Mouse (Mus musculus) right cerebral cortex, postnatal 36 days (tissue): ENCODE results near the gene Kcnmb1.

ENCODE experiments used
- DNase-seq, 2 experiments: peaks; one replicate each; pipeline ENCODE4 v3.0.0; 2022; ENCODE audit warnings: low spot score in 2 of 2, mixed read lengths in 1 of 2

Gene Kcnmb1

DNA sequence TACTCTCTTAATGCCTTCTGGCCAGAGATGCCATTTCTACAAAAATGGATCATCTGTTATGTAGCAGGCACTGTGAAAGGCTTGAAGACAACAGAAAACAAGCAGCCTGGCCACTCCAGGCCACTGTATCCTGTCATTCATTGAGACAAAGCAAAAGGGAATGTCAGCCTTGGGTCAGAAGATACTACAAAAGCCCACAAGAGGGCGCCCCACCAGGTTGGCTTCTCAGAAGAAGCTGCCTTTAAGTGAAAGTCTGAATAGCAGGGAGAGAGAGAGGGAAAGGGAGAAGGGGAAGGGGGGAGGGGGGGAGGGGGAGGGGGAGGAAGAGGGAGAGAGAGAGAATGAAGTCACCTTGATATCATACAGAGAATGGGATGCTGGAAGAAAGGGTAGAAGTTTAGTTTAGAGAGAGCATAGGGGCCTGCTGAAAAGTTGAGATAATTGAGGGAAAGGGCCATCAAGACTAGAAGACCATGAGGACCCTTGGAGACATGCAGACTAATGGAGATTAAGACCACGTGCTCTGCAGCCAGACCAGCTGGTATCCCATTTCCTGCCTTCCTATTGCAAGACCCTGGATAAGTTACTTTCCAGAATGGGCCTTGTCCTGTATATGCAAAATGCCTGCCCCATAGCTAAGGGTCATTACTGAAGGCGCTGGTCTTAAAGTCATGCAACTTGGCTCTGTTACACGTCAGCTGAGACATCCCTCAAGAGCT, 18.6 kb upstream of the Kcnmb1 start:
- DNase-seq: no peak

DNA sequence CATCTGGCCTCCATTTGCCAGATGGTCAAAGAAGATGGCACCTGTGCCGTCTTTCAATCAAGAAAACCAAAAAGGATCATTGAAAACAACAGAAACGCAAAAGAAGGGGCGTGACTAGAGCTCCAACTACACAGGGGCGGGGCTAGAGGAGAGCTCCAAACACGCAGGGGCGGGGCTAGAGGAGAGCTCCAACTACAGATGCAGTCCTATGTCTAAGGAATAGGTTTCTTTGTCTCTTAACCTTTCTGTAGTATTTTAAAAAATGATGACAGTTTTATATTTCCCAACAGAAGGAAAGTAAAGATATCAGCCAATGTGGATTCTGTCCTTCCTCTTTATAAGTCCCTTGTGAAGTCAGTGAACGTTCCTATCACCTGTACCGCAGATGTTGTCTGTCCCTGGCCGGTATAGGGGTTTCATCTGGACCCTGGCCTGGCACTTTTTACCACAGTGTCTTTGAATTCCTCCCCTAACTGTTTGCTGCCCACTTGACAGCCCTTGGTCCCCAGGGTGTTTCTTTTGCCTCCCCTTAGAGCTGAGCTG, 18.0 kb upstream of the Kcnmb1 start:
- no peak for DNase-seq

DNA sequence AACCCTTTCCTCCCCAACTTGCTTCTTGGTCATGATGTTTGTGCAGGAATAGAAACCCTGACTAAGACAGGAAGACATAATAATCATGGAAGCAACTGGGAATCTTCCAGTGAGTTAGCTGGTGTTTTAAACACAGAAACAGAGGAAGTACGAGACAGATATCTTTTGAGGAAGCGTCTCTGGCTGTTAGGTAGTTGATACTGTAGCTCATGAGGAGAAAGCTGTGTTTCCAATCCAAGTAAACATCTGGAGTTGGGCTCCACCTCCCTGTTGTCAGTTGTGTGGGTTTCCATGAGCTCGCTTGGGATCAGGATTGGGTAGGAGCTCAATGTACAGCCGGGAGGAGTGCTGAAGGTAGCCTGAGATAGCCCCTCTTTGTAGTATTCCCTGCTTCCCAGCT, 16.3 kb upstream of the Kcnmb1 start:
- DNase-seq: no peak

DNA sequence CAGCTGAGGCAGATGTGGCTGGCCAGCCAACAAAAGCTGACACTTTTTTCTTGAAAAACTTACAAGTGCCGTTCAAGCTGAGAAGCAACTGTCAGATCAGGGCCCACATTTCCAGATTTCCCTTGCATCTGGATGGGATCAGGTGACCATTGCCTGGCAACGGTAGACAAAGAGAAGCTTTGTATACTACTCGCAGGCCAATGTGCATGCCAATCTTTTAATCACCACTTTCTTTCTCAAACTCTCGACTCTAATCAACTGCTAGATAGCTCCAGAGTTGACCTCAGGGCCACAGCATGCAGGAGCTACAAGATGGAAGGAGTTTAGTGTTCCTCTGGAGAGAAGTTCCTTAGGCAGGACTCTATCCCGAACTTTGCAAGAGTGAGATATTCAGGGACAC, 11.7 kb upstream of the Kcnmb1 start:
- no peak for DNase-seq

DNA sequence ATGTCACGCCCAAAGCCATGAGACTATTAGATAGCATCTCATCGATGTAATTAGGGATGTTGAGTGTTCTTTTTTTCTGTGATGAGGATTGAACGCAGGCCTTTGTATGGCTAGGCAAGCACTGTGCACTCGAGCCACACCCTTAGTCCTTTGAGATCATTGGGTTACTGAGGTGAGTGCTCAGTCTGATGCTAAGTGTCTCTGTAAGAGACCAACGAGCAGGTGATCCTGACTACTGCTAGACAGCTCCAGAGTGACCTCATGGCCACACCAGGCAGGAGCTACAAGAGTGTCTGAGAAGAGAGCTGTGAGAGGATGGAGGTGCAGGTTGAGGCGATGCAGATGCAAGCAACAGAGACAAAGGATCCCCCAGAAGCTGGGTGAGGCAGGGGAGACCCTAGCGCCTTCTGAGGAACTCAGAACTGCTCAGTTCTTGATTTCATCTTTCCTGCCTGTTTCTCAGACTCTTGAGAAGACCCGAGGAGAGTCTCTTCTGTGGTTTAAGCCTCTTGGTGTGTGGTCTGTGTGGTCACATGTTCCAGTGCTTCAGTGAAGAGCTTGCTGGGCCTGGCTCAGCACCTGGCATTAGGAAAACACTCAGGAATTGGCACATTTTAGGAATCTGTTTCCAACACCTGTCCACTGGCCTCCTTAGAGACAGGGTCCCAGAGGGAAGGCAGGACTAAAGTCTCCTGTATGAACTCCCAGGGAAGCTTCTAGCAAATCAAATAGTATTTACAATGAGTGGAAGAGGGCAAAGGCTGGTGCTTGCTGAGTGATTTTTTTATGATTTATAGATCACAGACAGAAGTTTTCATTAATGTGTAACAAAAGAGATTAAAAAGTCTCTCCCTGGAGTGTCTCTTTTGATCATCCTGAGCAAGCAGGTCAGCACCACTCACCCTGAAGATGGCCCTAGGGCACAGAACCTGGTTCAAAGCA, 10.9 kb upstream of the Kcnmb1 start:
- no peak for DNase-seq

DNA sequence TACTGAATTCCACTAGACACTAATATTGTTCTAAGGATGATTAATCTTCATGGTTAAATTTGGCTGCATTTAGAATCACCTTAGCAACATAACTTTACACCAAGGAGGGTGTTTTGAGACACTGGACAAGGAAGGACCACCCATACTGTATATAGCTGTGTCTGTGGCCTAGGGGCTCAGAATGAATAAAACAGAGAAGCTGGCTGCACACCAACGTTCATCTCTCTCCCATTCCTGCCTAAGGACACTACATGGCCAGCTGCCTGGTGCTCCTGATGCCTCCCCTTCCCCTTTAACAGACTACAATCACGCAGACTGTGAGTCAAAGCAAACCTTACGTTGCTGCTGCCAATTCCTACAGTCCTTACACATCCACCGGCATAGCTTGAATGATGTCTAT, 6.8 kb upstream of the Kcnmb1 start:
- DNase-seq: no peak

DNA sequence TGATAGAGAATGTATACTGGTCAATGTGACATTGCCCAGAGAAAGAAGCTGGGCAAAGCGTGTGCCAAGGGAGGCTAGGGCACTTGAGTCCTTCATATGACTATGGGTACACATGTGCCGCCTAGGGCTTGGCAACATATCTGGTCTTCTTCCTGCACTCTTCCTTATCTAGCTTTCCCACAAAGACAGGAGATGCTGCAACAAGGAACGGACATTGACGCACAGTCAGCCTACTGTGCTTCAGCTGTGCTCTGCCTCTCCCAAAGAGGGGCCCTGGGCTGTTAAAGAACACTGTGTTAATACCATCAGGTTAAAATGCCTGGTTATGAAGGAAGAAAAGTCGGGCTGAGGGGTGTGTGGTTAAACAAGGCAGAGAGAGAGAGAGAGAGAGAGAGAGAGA, 6.2 kb upstream of the Kcnmb1 start:
- no peak for DNase-seq

DNA sequence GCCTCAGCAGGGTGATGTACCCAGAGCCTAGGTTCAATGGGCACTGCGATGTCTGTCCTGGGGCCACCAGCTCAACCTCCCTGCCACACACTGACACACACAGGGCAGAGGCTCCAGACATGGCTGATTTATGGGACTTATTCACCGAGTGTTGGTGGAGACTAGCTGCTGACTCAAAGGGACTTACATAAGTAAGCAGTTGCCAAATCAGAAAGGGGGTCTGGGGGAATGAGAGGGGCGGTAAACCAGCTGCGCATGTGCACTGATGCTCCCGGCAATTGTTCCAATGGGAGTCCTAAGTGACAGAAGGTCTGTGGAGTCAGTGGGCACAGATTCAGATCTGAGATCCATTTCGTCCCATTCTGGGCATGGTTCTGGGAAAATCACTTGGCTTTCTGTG, 5.2 kb upstream of the Kcnmb1 start:
- DNase-seq: no peak

DNA sequence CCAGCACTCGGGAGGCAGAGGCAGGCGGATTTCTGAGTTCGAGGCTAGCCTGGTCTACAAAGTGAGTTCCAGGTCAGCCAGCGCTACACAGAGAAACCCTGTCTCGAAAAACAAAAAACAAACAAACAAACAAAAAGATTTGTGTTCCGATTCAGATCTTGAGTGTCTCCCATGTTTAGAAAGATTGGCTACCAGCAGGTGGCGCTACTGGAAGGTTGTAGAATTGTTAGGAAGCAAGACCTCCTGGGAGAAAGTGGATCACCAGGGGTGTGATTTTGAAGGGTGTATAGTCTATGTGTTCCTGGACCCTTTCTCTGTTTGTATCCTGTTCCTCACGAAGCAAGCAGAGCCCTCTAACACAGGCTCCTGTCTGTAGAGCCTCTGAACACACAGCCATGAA, 4.1 kb upstream of the Kcnmb1 start:
- DNase-seq: no peak

DNA sequence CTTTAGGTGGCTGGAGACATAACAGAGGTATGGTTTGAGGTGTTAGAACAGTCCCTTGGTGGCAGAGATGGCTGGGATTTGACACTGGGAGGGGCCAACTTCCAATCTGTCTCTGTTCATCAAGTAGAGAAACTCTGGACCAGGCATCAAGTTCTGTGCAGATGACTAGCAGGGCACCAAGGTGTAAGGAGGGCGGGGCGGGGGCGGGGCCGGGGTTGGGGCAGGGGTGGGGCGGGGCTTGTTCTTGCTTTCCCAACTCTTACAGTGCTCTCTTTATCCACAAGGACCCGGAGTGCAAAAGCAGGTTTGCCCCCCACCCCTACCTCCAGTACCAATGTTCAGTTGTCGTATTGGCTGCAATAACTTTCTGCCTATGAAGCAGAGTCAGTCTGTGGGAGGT, 635 bp upstream of the Kcnmb1 start:
- no peak for DNase-seq

DNA sequence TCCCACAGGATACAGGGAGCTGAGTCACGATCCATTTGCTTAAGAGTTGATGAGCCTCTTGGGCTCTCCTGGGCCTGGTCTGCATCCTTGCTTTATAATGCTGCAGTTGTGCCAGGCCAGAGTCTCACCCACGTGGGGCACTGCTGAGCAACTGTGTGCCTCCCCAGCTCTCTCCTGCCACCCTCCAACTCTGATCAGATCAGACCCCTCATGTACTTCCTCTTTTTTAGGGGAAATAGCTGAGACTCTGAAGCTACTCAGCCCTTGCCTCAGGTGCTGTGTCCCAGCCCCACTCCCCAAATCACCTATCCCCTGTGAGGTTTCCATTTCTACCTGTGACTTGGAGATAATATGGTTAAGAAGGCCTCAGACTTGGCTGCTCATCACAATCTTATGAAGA, 2.6 kb downstream of the Kcnmb1 start:
- DNase-seq: no peak

DNA sequence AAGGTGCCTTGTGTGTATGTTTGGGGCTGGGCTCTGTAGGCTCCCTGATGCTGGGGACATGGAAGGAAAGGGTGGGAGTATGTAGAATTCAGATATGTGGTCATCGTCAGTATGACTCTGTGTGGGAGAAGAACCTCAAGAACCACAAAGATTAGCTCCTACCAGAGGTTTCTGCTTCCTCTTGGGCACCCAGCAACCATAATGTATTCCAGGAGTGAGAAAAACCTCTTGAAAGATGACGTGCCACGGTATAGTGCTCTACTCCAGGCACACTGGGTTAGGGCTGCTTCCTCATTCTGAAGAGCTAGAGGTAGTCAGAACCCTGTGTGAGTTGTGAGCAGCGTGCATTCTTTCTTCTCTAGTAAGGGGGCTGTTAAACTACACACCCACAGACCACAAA, 4.9 kb downstream of the Kcnmb1 start:
- DNase-seq: no peak

DNA sequence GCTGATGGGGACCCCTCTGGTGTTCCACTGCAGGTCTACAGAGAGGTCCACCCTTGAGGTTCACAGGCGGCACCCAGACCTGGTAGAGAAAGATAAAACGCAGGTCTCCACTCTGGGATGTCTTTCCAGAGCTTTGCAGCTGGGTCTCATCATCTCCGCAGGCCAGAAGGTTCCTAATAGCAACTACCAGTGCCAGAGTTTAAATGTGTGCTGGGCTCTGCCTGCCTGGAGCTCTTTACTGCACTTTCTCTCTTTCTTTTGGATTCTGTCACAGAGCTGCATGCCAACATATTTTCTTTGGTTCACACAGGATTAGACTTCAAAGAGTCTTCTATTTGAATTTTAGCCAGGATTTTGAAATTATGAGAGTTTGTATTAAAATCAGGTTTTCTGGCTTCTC, 6.4 kb downstream of the Kcnmb1 start:
- no peak for DNase-seq

DNA sequence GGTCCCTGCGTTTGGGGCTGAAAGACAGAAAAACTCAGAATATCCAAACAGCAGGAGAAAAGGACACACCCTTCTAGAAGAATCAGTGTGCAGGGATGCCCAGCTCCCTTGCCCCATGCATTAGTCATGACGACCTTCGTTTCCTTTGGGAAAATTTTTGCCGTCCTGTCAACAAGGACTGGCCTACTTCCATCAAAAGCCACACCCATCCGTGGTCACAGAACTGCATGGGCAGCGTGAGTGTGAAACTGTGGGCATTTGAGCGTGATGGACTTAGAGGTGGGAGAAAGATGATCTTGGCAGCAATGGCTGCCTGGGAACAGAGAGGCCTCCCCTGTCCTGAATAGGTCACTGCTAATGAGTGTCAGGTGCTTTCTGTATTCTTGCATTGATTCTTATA, 9.3 kb downstream of the Kcnmb1 start:
- no peak for DNase-seq

DNA sequence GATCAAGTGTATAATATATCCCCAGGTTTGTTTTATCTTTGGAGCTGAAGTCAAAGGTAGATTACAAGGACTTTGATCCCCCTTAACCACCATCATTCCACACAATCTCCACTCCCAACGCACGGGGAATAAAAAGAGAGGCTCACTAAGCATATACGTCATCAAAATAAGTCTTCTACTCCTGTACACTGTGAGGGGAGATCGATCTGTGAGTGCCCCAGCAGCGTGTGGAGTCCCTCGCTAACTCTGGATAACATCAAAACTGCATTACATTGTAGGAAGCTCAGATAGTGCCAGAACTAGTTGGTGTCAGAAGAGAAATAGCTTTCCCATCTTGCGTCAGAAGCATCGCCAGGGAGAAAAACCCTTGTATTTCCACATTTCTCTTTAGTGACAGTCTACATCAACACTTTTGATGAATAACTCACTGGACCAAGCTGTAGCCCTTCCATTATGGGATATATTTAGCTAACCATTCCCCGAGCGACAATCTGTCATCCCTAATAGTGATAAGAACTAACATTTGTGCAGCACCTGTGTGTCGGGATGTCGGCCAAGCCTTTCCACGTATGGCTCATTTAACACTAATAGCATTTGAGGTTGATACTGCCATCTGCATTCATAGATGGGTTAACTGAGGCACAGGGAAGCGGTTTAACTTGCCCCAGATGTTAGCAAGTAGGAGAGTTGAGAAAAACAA, 11.7 kb downstream of the Kcnmb1 start:
- no peak for DNase-seq

DNA sequence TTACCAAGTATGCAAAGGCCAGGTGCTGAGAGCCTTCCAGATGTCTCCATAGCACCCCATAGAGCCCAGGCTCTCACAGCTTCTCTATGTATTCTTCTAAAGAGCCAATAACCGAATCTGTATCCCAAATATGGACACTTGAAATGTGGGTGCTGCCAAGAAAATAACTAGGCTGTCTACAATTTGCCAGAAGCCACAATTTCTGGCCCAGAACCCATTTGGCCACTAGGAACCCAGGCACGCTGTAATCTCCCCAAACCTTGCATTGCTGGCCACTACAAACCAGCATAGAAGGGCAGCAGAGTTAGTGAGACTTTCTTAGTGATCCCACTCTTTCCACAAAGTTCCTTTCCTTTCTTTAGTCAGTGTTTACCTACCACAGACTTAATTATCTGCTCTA, 12.3 kb downstream of the Kcnmb1 start:
- DNase-seq: no peak

DNA sequence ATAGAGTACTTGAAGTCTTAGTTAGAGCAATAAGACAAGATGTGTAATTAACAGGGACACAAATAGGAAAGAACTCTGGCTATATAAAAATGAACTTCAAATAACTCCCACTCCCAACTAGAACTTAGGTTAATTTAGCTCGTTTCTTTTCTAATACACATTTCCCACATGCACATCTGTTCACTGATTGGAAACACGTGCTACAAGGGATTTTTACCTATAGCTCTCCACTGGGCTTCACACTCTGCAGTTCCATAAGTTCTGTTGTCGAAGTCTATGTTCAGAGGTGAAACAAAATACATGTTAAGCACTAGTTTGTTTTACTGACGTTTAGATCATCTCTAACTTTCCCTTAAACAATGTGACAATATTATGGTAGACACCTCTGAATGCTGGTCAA, 17.3 kb downstream of the Kcnmb1 start:
- no peak for DNase-seq

DNA sequence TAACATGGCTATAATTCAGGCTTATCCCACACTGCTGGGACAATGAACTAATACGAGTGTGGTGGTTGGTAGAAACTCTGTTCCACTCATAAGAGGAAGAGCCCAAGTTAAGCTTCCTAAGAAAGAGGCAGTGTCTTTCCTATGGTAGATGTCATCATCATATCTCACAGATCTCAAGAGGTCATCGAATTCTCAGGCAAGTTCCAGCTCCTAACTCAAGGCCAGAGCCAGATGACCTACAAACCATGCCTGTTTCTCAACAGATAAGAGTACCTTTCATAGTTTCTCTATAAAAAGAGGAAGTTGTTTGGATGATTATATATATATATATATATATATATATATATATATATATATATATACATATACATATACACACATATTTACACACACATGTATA, 23.7 kb downstream of the Kcnmb1 start:
- DNase-seq: no peak

DNA sequence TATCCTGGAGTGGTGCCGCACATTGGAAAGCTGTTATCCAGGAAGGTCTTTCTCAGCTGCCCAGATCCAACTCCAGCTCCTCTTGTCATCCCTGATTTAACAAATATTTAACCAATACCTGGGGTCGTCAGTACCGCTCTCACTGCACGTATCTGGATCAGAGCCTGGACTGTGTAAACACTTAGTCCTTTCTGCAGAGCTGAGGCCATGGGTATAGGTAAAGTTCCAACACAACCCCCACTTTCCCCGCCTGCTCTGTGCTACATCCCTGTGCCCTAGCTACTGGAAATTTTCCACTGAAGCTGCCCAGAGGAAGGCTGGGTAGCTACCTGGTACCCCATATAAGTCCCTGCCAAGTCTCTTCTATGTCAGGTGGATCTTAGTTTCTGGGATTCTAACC, 27.2 kb downstream of the Kcnmb1 start:
- DNase-seq: no peak

DNA sequence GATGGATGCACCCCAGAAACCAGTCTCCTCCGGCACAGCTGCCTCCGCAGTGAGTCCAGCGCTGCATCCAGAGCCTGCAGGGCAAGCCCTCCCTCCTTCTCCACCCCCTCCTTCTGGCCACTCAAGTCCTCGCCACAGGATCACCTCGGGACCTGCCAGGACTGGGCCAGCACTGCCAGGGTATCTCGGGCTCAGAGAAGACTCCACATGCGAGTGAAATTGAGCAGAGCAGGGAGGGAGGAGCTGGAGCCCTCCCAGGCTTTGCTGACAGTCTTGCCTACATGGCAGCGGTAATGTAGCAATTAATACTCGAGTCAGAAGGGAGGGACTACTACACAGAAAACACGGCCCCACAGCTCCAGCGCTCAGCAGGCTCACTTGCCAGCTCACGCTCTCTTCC, 30.1 kb downstream of the Kcnmb1 start, which contains the start of gene Kcnip1:
Gene Kcnip1, minus strand, starts transcription at position 215 of the 400 bp plus-strand sequence.
- DNase-seq: no peak

DNA sequence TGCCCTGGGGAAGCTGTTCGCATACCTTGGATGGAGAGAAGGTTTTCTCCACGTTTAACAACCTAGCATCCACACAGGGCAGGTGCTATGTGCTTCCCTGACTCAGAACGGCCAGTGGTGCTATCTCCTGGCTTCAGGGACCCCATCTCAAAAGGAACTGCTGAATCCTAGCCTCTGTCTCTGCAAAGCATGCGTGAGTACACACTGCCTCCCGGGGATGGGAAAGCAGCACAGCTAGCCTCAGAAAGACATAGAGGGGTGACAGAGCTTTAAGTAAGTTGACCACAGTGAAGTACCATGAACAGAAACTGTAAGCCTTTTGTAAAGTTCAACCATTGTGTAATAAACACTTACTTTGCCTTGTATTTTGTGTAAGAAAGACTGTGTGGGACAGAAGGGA, 30.7 kb downstream of the Kcnmb1 start:
- DNase-seq: no peak

DNA sequence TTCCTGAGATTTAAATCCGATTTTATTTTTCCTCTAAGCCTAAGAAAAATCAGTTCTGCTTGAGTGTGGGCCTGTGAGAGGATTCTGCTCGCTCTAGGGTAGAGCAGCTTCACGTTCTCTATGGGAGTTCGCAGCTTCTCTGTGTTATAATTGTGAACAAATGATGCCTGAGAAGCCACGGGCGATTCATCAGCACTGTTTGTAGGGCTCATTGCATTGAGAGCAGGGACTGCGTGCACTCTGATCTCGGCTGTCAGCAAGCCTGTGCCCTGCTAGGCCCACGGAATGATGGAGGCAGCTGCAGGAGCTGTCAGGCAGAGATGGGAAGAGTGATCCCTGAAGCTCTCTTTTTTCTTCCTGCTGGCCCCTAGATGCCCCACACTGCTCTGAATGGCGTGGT, 35.4 kb downstream of the Kcnmb1 start:
- DNase-seq: no peak
